Mouse (Mus musculus) CH12.LX (cell line): ENCODE measurements at regions not wholly inside any gene's neighbourhood (a gene's known extent, or its start where the extent isn't known, plus 50 kb on each side); places are given as distances from the start of the nearest gene placed in this dataset.

Source experiments
- DNase-seq: peaks from one replicate; pipeline ENCODE4 v3.0.0-alpha.2; 2013; ENCODE audit errors: extremely low read depth
- H3K27ac ChIP-seq: 2 replicates; pipeline ENCODE4 v1.5.1; 2012; ENCODE audit warnings: low read depth, mild to moderate bottlenecking, control low read depth, moderate library complexity; ENCODE audit not compliant: insufficient read depth
- H3K27me3 ChIP-seq: replicated peaks from 2 replicates; pipeline ENCODE3; 2012; ENCODE audit warnings: inconsistent platforms
- H3K36me3 ChIP-seq, 2 experiments: replicated peaks in 1 of 2; 2 replicates each; pipeline versions ENCODE3 to v1.6.1; 2012; ENCODE audit warnings: inconsistent platforms in 1 of 2, low read length in 1 of 2, mild to moderate bottlenecking in 1 of 2, mixed read lengths in 1 of 2, moderate library complexity in 1 of 2; ENCODE audit not compliant: control insufficient read depth in 1 of 2, insufficient read depth in 1 of 2
- H3K4me1 ChIP-seq, 2 experiments: 2 replicates each; pipeline ENCODE4 v1.6.1; 2012; ENCODE audit warnings: inconsistent platforms in 1 of 2, moderate library complexity in 1 of 2; ENCODE audit not compliant: insufficient read depth in 2 of 2, control insufficient read depth in 1 of 2
- H3K4me2 ChIP-seq: 2 replicates; pipeline ENCODE4 v1.6.1; 2012; ENCODE audit warnings: low read depth, mild to moderate bottlenecking, control low read depth; ENCODE audit not compliant: poor library complexity, insufficient read depth, severe bottlenecking
- H3K4me3 ChIP-seq, 3 experiments: fragments of 150-350 bp in 1 of 3; sonication (generic) in 1 of 3; replicated peaks in 1 of 3; 2 replicates each; pipeline versions ENCODE3 to v1.5.1; 2011 to 2012; ENCODE audit warnings: low read depth in 2 of 3, low read length in 2 of 3, mild to moderate bottlenecking in 2 of 3, moderate library complexity in 2 of 3, control low read depth in 1 of 3, improper control_type of control experiment in 1 of 3, inconsistent platforms in 1 of 3, mixed read lengths in 1 of 3; ENCODE audit not compliant: poor library complexity in 1 of 3
- H3K79me2 ChIP-seq: replicated peaks from 2 replicates; pipeline ENCODE4 v1.6.1; 2012; ENCODE audit warnings: mild to moderate bottlenecking, moderate library complexity; ENCODE audit not compliant: control insufficient read depth, poor library complexity, insufficient read depth, severe bottlenecking; ENCODE audit errors: extremely low read depth
- H3K9ac ChIP-seq: 2 replicates; pipeline ENCODE4 v1.6.1; 2012; ENCODE audit warnings: low read depth, mild to moderate bottlenecking, control low read depth, moderate library complexity; ENCODE audit not compliant: insufficient read depth
- H3K9me3 ChIP-seq: replicated peaks from 2 replicates; pipeline ENCODE3; 2012; ENCODE audit warnings: low read length, inconsistent platforms, mixed read lengths
- BHLHE40 ChIP-seq: IDR thresholded peaks from 2 replicates; pipeline ENCODE4 v1.6.1; 2011; ENCODE audit warnings: mild to moderate bottlenecking, low read depth, low read length, improper control_type of control experiment
- CHD1 ChIP-seq: IDR thresholded peaks from 2 replicates; pipeline ENCODE4 v1.6.1; 2012; ENCODE audit warnings: low read depth, low read length, improper control_type of control experiment, inconsistent platforms
- CHD2 ChIP-seq: IDR thresholded peaks from 2 replicates; pipeline ENCODE4 v1.6.1; 2011; ENCODE audit warnings: low read length, improper control_type of control experiment
- CTCF ChIP-seq, 2 experiments: IDR thresholded peaks in 1 of 2; conservative IDR thresholded peaks in 1 of 2; 2 replicates each; pipeline ENCODE4 v1.5.1; 2011 to 2012; ENCODE audit warnings: low read depth in 2 of 2, low read length in 2 of 2, improper control_type of control experiment in 1 of 2, inconsistent platforms in 1 of 2, mild to moderate bottlenecking in 1 of 2, moderate library complexity in 1 of 2
- E2F4 ChIP-seq: IDR thresholded peaks from 2 replicates; pipeline ENCODE4 v1.6.1; 2011; ENCODE audit warnings: low read depth, low read length, improper control_type of control experiment; ENCODE audit not compliant: insufficient replicate concordance
- ELF1 ChIP-seq: IDR thresholded peaks from 2 replicates; pipeline ENCODE4 v1.6.1; 2014; ENCODE audit warnings: low read depth, mild to moderate bottlenecking, inconsistent platforms, low read length, improper control_type of control experiment
- ETS1 ChIP-seq: conservative IDR thresholded peaks from 2 replicates; pipeline ENCODE4 v1.6.1; 2012; ENCODE audit warnings: low read depth, mild to moderate bottlenecking, inconsistent platforms, low read length, improper control_type of control experiment, moderate library complexity
- IRF4 ChIP-seq: IDR thresholded peaks from 2 replicates; pipeline ENCODE4 v1.6.1; 2014; ENCODE audit warnings: low read depth, mild to moderate bottlenecking, inconsistent platforms, low read length, improper control_type of control experiment
- JUN ChIP-seq: IDR thresholded peaks from 2 replicates; pipeline ENCODE4 v1.6.1; 2011; ENCODE audit warnings: low read depth, mild to moderate bottlenecking, low read length, improper control_type of control experiment, moderate library complexity; ENCODE audit not compliant: insufficient read depth
- JUND ChIP-seq: conservative IDR thresholded peaks from 2 replicates; pipeline ENCODE4 v1.6.1; 2011; ENCODE audit warnings: low read depth, low read length, improper control_type of control experiment
- KAT2A ChIP-seq: IDR thresholded peaks from 2 replicates; pipeline ENCODE4 v1.6.1; 2012; ENCODE audit warnings: low read length, improper control_type of control experiment, inconsistent platforms; ENCODE audit not compliant: insufficient replicate concordance
- MAFK ChIP-seq: IDR thresholded peaks from 2 replicates; pipeline ENCODE4 v1.6.1; 2011; ENCODE audit warnings: low read length, improper control_type of control experiment; ENCODE audit not compliant: insufficient replicate concordance
- MAX ChIP-seq: IDR thresholded peaks from 2 replicates; pipeline ENCODE4 v1.6.1; 2011; ENCODE audit warnings: low read length, improper control_type of control experiment
- MAZ ChIP-seq: IDR thresholded peaks from 2 replicates; pipeline ENCODE4 v1.6.1; 2012; ENCODE audit warnings: low read depth, mild to moderate bottlenecking, inconsistent platforms, low read length, improper control_type of control experiment, moderate library complexity
- MYC ChIP-seq: IDR thresholded peaks from 2 replicates; pipeline ENCODE4 v1.6.1; 2011; ENCODE audit warnings: low read depth, mild to moderate bottlenecking, improper control_type of control experiment, low read length
- RCOR1 ChIP-seq: conservative IDR thresholded peaks from 2 replicates; pipeline ENCODE4 v1.6.1; 2012; ENCODE audit warnings: low read depth, mild to moderate bottlenecking, inconsistent platforms, low read length, improper control_type of control experiment
- SMC3 ChIP-seq: IDR thresholded peaks from 2 replicates; pipeline ENCODE4 v1.6.1; 2011; ENCODE audit warnings: low read depth, low read length, improper control_type of control experiment
- TBP ChIP-seq: conservative IDR thresholded peaks from 2 replicates; pipeline ENCODE4 v1.6.1; 2011; ENCODE audit warnings: low read depth, low read length, improper control_type of control experiment
- TCF12 ChIP-seq: IDR thresholded peaks from 2 replicates; pipeline ENCODE4 v1.6.1; 2014; ENCODE audit warnings: low read depth, mild to moderate bottlenecking, inconsistent platforms, low read length, improper control_type of control experiment
- USF1 ChIP-seq: IDR thresholded peaks from 2 replicates; pipeline ENCODE4 v1.6.1; 2014; ENCODE audit warnings: low read depth, mild to moderate bottlenecking, inconsistent platforms, low read length, improper control_type of control experiment
- USF2 ChIP-seq: conservative IDR thresholded peaks from 2 replicates; pipeline ENCODE4 v1.6.1; 2011; ENCODE audit warnings: low read depth, low read length, improper control_type of control experiment
- ZKSCAN1 ChIP-seq: IDR thresholded peaks from 2 replicates; pipeline ENCODE4 v1.6.1; 2012; ENCODE audit warnings: low read depth, inconsistent platforms, low read length, improper control_type of control experiment, borderline replicate concordance
- ZMIZ1 ChIP-seq: IDR thresholded peaks from 2 replicates; pipeline ENCODE4 v1.6.1; 2012; ENCODE audit warnings: low read depth, mild to moderate bottlenecking, inconsistent platforms, low read length, improper control_type of control experiment
- ZNF384 ChIP-seq: IDR thresholded peaks from 2 replicates; pipeline ENCODE4 v1.6.1; 2012; ENCODE audit warnings: low read depth, low read length, improper control_type of control experiment, inconsistent platforms
- dilution Hi-C: fragments of 300-500 bp; cut with MboI; formaldehyde crosslinking; loops from 2 replicates; pipeline ENCODE4 v1.14.3; 2020; ENCODE audit warnings: low sequenced_read_pairs; ENCODE audit not compliant: extremely low pct_unique_long_range_greater_than_20kb, extremely low pct_ligation_motif_present
- in situ Hi-C: fragments of 300-500 bp; cut with MboI; formaldehyde crosslinking; loops from 3 replicates; pipeline ENCODE4 v1.14.3; 2019; ENCODE audit warnings: low sequenced_read_pairs, low pct_ligation_motif_present, low pct_unique_long_range_greater_than_20kb, mixed read lengths

GRCm38 (mm10) chr13:107889985-107890865 lies 154.0 kb upstream of the Smim15 start (continued):
- TF ChIP-seq JUN (no peak), ETS1 (peak; percentile 47), USF2 (no peak), USF1 (no peak), KAT2A (no peak), BHLHE40 (peak; percentile 35; the same call in 1 of the 2 replicates), SMC3 (no peak), MYC (no peak), IRF4 (no peak; the same call in 1 of the 2 replicates), ZKSCAN1 (no peak), CHD1 (no peak), MAX (0 out of 2 replicates have a peak, but pooled peaks have one; percentile 27), JUND (no peak), CHD2 (peak; percentile 36; the same call in 1 of the 2 replicates), TBP (peak; percentile 93), RCOR1 (no peak; the same call in 1 of the 2 replicates), ELF1 (peak; percentile 96), E2F4 (no peak)
- TF ChIP-seq, all 38 proteins: peak for 17

- dilution Hi-C loops (no loop called here), in situ Hi-C loops (loop anchor here (25.0 kb wide), 2 partner anchors 423 to 427 kb away; partner anchors contain the start of gene Depdc1b)
- Histone ChIP-seq H3K27me3 (peaks cover 39% of the 10 kb centered on the region), H3K4me3 (peak overlapping the region; percentile 74 to 100 (median 77)), H3K9ac (peak overlapping the region; percentile 58), H3K4me2 (peak overlapping the region; percentile 99; the same call in 1 of the 2 replicates), H3K79me2 (peaks cover 11% of the 10 kb centered on the region), H3K36me3 (peaks cover 0 to 3% of the 10 kb centered on the region in 2 experiments), H3K27ac (no peak overlapping the region; the same call in 1 of the 2 replicates), H3K4me1 (peaks cover 3 to 21% of the 10 kb centered on the region in 2 experiments; a peak in 3 of 4 replicates), H3K9me3 (no peaks in the 10 kb centered on the region)
- TF ChIP-seq ZMIZ1 (no peak), MYC (no peak), MAX (no peak), USF2 (no peak), JUND (no peak), CHD2 (no peak), TCF12 (no peak), RCOR1 (no peak), CTCF (conservative IDR thresholded peaks at IDR 0.05 in 1 of 2, IDR thresholded peaks at IDR 0.05 in 1 of 2; ENCODE audit: low read depth in 2 of 2, low read length in 2 of 2) (no peak), E2F4 (no peak), ZKSCAN1 (no peak), ZNF384 (no peak), CHD1 (no peak), MAZ (no peak), MAFK (no peak), ELF1 (no peak), IRF4 (no peak)
- DNase-seq: no peak
Observed at GRCm38 (mm10) chr13:107889588-107889984, 154.7 kb upstream of the Smim15 start.
